Mouse (Mus musculus) embryonic facial prominence, embryonic 15.5 days (tissue): ENCODE results near the gene Meaf6. TPM values are rescaled to one million over a fixed set of nuclear protein-coding genes. Genes with fewer than 3 reads are reported as not detected.

Experiments
- ATAC-seq: fragments of 200-750 bp; cut with Nextera tagmentation; 2 replicates; pipeline ENCODE4 v1.8.0; 2017; ENCODE audit warnings: low read depth, moderate TSS enrichment; ENCODE audit not compliant: insufficient number of reproducible peaks, low FRiP score, low TSS enrichment
- H3K27ac ChIP-seq: fragments of 300-500 bp; sonication (generic); replicated peaks from 2 replicates; pipeline ENCODE4 v1.5.1; 2015; ENCODE audit warnings: mild to moderate bottlenecking, inconsistent platforms
- H3K27me3 ChIP-seq: fragments of 300-500 bp; sonication (generic); 2 replicates; pipeline ENCODE4 v1.6.1; 2015; ENCODE audit warnings: inconsistent platforms
- H3K36me3 ChIP-seq: fragments of 300-500 bp; sonication (generic); 2 replicates; pipeline ENCODE4 v1.6.1; 2015; ENCODE audit warnings: mild to moderate bottlenecking, inconsistent platforms
- H3K4me1 ChIP-seq: fragments of 300-500 bp; sonication (generic); 2 replicates; pipeline ENCODE4 v1.6.1; 2015; ENCODE audit warnings: inconsistent platforms
- H3K4me2 ChIP-seq: fragments of 300-500 bp; sonication (generic); replicated peaks from 2 replicates; pipeline ENCODE4 v1.6.1; 2015; ENCODE audit warnings: mild to moderate bottlenecking, inconsistent platforms
- H3K4me3 ChIP-seq: fragments of 300-500 bp; sonication (generic); replicated peaks from 2 replicates; pipeline ENCODE4 v1.5.1; 2015; ENCODE audit warnings: mild to moderate bottlenecking, inconsistent platforms
- H3K9ac ChIP-seq: fragments of 300-500 bp; sonication (generic); 2 replicates; pipeline ENCODE4 v1.6.1; 2015; ENCODE audit warnings: inconsistent platforms
- H3K9me3 ChIP-seq: fragments of 300-500 bp; sonication (generic); replicated peaks from 2 replicates; pipeline ENCODE4 v1.6.1; 2016; ENCODE audit warnings: inconsistent platforms
- WGBS: fragments of 180-500 bp; shearing (Covaris S2); methylation state at CpG from one replicate; pipeline ENCODE4 v1.1.7; 2015; 5-methylcytosine and 5-hydroxymethylcytosine counted together
- polyA plus RNA-seq: library from polyadenylated mRNA; unstranded; fragments of >200 nt; fragmentation: Nextera tagmentation; extraction: Ambion mirVana; gene quantifications from 2 replicates; pipeline ENCODE4 v1.2.1, GENCODE M21; 2015

Gene Meaf6
- polyA plus RNA-seq, 1 experiment from 2014 or later = 59.1 TPM

GRCm38 (mm10) chr4:125145213-125145612, 60.3 kb downstream of the Meaf6 start:
- H3K9ac ChIP-seq = no peak overlapping the region
- ATAC-seq = no peak
- 0 out of 2 replicates have a peak, but pooled peaks cover 5% of the 10 kb centered on the region for H3K4me1 ChIP-seq
- no peak overlapping the region for H3K4me2 ChIP-seq
- H3K4me3 ChIP-seq = no peak overlapping the region
- H3K36me3 ChIP-seq = no peaks in the 10 kb centered on the region
- no peaks in the 10 kb centered on the region for H3K9me3 ChIP-seq
- WGBS = 31% methylated on average over 10 of the region's 10 CpGs
- H3K27ac ChIP-seq = no peak overlapping the region
- peaks cover 10% of the 10 kb centered on the region; the same call in 1 of the 2 replicates for H3K27me3 ChIP-seq

DNA sequence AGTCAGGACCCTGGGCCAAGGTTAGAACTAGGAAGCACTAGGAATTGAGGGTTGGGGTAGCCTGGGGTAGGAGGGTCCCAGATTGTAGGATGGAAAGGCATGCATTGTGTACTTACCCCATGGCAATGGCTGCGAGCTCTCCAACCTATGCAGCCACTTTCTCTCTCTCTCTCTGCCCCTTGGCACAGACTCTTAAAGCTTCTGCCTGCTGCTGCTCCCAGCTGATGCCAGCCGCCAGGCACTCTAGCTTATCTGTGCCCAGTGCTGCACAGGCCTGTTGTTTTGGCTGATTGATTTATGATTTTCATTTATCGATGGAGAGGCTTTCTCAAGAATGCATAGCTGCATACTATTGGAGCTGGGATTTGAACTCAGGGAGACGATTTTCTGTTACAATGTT, 63.0 kb downstream of the Meaf6 start:
- Histone ChIP-seq H3K4me1 (0 out of 2 replicates have a peak, but pooled peaks cover 5% of the 10 kb centered on the region), H3K4me3 (no peak overlapping the region), H3K9ac (no peak overlapping the region), H3K9me3 (no peaks in the 10 kb centered on the region), H3K27ac (no peak overlapping the region), H3K27me3 (peaks cover 10% of the 10 kb centered on the region; the same call in 1 of the 2 replicates), H3K4me2 (no peak overlapping the region), H3K36me3 (no peaks in the 10 kb centered on the region)
- WGBS = 91% methylated on average over 4 of the region's 4 CpGs
- ATAC-seq = no peak

- 19% methylated on average over 5 of the region's 5 CpGs for WGBS
- Histone ChIP-seq H3K27me3 (peaks cover 7% of the 10 kb centered on the region; the same call in 1 of the 2 replicates), H3K9ac (no peak overlapping the region), H3K4me3 (no peak overlapping the region), H3K36me3 (no peaks in the 10 kb centered on the region), H3K9me3 (no peaks in the 10 kb centered on the region), H3K4me2 (no peak overlapping the region), H3K4me1 (0 out of 2 replicates have a peak, but pooled peaks cover 5% of the 10 kb centered on the region), H3K27ac (no peak overlapping the region)
- ATAC-seq = no peak
Measured at GRCm38 (mm10) chr4:125149460-125149859, 64.5 kb downstream of the Meaf6 start.

GRCm38 (mm10) chr4:125152469-125152868, 67.5 kb downstream of the Meaf6 start:
- 0 out of 2 replicates have a peak, but pooled peaks cover 3% of the 10 kb centered on the region for H3K4me1 ChIP-seq
- H3K9ac ChIP-seq = no peak overlapping the region
- 86% methylated on average over 6 of the region's 6 CpGs for WGBS
- H3K27me3 ChIP-seq = no peaks in the 10 kb centered on the region
- H3K36me3 ChIP-seq = no peaks in the 10 kb centered on the region
- H3K4me3 ChIP-seq = no peak overlapping the region
- H3K27ac ChIP-seq = no peak overlapping the region
- no peaks in the 10 kb centered on the region for H3K9me3 ChIP-seq
- no peak for ATAC-seq
- no peak overlapping the region for H3K4me2 ChIP-seq

- no peak overlapping the region for H3K27ac ChIP-seq
- H3K4me2 ChIP-seq = no peak overlapping the region
- ATAC-seq = no peak
- 52% methylated on average over 4 of the region's 4 CpGs for WGBS
- H3K4me1 ChIP-seq = 0 out of 2 replicates have a peak, but pooled peaks cover 3% of the 10 kb centered on the region
- no peaks in the 10 kb centered on the region for H3K36me3 ChIP-seq
- H3K9me3 ChIP-seq = no peaks in the 10 kb centered on the region
- H3K9ac ChIP-seq = no peak overlapping the region
- H3K4me3 ChIP-seq = no peak overlapping the region
- H3K27me3 ChIP-seq = no peaks in the 10 kb centered on the region
Measured at GRCm38 (mm10) chr4:125153659-125154241, 68.8 kb downstream of the Meaf6 start.

DNA sequence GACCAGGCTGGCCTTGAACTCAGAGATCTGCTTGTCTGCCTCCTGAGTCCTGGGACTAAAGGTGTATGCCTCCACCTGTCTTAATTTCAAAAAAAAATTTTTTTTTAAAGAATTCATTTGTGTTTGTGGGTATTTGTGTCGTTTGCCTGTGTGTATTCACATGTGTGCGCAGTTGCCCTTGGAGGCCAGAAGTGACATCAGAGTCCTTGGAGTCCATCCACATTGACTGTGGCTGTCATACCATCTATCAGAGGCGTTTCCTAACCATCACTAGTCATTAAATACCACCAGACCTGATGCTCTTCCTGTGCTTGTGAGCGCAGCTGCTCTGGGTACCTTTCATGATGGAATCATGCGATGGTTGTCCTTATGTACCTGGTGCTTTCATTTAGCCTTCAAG, 70.7 kb downstream of the Meaf6 start:
- Histone ChIP-seq H3K36me3 (no peaks in the 10 kb centered on the region), H3K9ac (no peak overlapping the region), H3K9me3 (no peaks in the 10 kb centered on the region), H3K4me1 (peaks cover 5% of the 10 kb centered on the region; the same call in 1 of the 2 replicates), H3K4me2 (no peak overlapping the region), H3K27me3 (no peaks in the 10 kb centered on the region), H3K4me3 (no peak overlapping the region), H3K27ac (no peak overlapping the region)
- no peak for ATAC-seq
- WGBS = 82% methylated on average over 5 of the region's 5 CpGs

GRCm38 (mm10) chr4:125157322-125157721, 72.4 kb downstream of the Meaf6 start:
- Histone ChIP-seq H3K9ac (no peak overlapping the region), H3K9me3 (no peaks in the 10 kb centered on the region), H3K36me3 (no peaks in the 10 kb centered on the region), H3K4me1 (peaks cover 13% of the 10 kb centered on the region; the same call in 1 of the 2 replicates), H3K27ac (no peak overlapping the region), H3K4me2 (no peak overlapping the region), H3K27me3 (no peaks in the 10 kb centered on the region), H3K4me3 (no peak overlapping the region)
- no peak for ATAC-seq
- WGBS = 73% methylated on average over 3 of the region's 3 CpGs

- Histone ChIP-seq H3K4me1 (peaks cover 13% of the 10 kb centered on the region; the same call in 1 of the 2 replicates), H3K4me3 (no peak overlapping the region), H3K27me3 (no peaks in the 10 kb centered on the region), H3K27ac (no peak overlapping the region), H3K9ac (no peak overlapping the region), H3K9me3 (no peaks in the 10 kb centered on the region), H3K4me2 (no peak overlapping the region), H3K36me3 (no peaks in the 10 kb centered on the region)
- 78% methylated on average over 2 of the region's 2 CpGs for WGBS
- no peak for ATAC-seq
Measured at GRCm38 (mm10) chr4:125158081-125158480, 73.1 kb downstream of the Meaf6 start.

DNA sequence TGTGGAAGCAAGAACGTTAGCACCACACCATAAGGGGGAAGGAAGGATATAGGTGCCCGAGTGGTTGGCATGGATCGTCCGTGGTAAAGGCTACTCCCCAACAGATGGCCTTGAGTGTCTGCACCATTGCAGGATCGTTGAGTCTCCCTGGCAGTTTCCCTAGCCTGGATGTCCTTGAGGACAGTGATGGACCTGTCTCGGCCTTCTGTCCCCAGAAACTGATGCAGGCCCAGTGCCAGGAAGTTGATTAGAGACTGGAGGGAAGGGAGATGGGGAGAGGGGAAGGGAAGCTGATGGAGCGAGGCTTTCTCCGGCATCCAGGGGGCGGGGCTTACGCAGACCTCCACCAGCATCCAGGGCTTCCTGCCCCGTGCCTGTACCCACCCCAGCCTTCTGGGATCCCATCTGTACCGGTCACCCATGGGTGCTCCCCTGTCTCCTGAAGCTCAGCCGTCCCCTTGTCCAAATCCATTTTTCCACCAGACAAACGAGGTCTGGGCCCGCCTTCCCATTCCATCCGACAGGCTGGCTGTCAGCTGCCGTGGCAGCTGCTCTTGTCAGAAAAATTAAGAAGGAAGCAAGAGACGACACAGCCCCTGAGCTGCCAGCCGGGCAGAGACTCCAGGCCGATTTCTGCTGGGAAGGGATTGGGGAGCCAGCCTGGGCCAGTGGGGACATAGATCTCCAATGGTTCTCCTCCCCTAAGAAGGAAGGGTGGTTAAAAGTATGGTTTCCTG, 73.8 kb downstream of the Meaf6 start:
- H3K9ac ChIP-seq = no peak overlapping the region
- no peak overlapping the region for H3K27ac ChIP-seq
- H3K27me3 ChIP-seq = no peaks in the 10 kb centered on the region
- H3K9me3 ChIP-seq = no peaks in the 10 kb centered on the region
- no peak overlapping the region for H3K4me3 ChIP-seq
- H3K36me3 ChIP-seq = no peaks in the 10 kb centered on the region
- WGBS = 48% methylated on average over 20 of the region's 20 CpGs
- H3K4me2 ChIP-seq = no peak overlapping the region
- ATAC-seq = no peak
- H3K4me1 ChIP-seq = peaks cover 13% of the 10 kb centered on the region; the same call in 1 of the 2 replicates

- no peak for ATAC-seq
- H3K9me3 ChIP-seq = no peaks in the 10 kb centered on the region
- peak overlapping the region; percentile 40 for H3K4me2 ChIP-seq
- 5% methylated on average over 19 of the region's 19 CpGs for WGBS
- peak overlapping the region; percentile 8; the same call in 1 of the 2 replicates for H3K4me3 ChIP-seq
- H3K36me3 ChIP-seq = no peaks in the 10 kb centered on the region
- H3K27me3 ChIP-seq = no peaks in the 10 kb centered on the region
- H3K27ac ChIP-seq = no peak overlapping the region
- no peak overlapping the region for H3K9ac ChIP-seq
- H3K4me1 ChIP-seq = peaks cover 13% of the 10 kb centered on the region; the same call in 1 of the 2 replicates
Measured at GRCm38 (mm10) chr4:125160320-125160950, 75.5 kb downstream of the Meaf6 start.

- Histone ChIP-seq H3K27me3 (no peaks in the 10 kb centered on the region), H3K36me3 (no peaks in the 10 kb centered on the region), H3K4me2 (peak overlapping the region; percentile 40; the same call in 1 of the 2 replicates), H3K9me3 (no peaks in the 10 kb centered on the region), H3K4me3 (no peak overlapping the region), H3K27ac (no peak overlapping the region), H3K9ac (no peak overlapping the region), H3K4me1 (peaks cover 13% of the 10 kb centered on the region; the same call in 1 of the 2 replicates)
- 67% methylated on average over 10 of the region's 10 CpGs for WGBS
- no peak for ATAC-seq
Measured at GRCm38 (mm10) chr4:125160951-125161331, 76.0 kb downstream of the Meaf6 start.
